Mouse (Mus musculus): Measurements from ENCODE around the gene Pdgfb. TPM values are rescaled to one million over a fixed set of nuclear protein-coding genes. Genes with fewer than 3 reads are reported as not detected.

The Pdgfb gene
- total and polyA plus RNA-seq, 2 experiments from 2014 or later, result 3.5 to 32.2 TPM

DNA sequence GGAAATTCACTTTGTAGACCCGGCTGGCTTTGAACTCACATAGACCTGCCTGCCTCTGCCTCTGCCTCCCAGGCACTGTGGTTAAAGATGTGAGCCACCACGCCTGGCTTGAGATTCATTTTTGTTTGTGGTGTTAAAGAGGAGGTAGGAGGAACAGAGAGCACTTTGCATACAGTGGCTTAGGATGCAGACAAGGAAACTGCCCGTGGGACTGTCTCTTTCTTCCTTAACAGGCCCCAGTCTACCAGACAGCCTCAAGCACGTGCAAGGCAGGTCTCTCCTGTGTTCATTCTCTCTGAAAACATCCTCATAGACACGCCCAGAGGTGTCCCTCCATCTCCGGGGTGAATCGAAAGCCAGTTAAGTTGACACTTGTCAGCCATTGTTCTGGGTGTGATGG lies 19.6 kb upstream of the Pdgfb start:
- H3K9ac ChIP-seq (replicated peaks; ENCODE audit: low read depth, low read length), result no peak overlapping the region
- H3K4me1 ChIP-seq (ENCODE audit: control insufficient read depth, insufficient read depth), result no peaks in the 10 kb centered on the region
- no peak for DNase-seq (ENCODE audit: low spot score)
- H3K9me3 ChIP-seq (replicated peaks; ENCODE audit: control insufficient read depth, low read length), result 0 out of 2 replicates have a peak, but pooled peaks cover 3% of the 10 kb centered on the region
- no peak for TF ChIP-seq EP300 (IDR thresholded peaks at IDR 0.05; ENCODE audit: low read depth)
- no peak for TF ChIP-seq CTCF (IDR thresholded peaks at IDR 0.05; ENCODE audit: low read depth)
- H3K27ac ChIP-seq (ENCODE audit: low read depth), result no peak overlapping the region
- H3K4me2 ChIP-seq (ENCODE audit: low read depth, low read length), result no peak overlapping the region
- H3K4me3 ChIP-seq (ENCODE audit: low read depth, low read length), result no peak overlapping the region
- 73% methylated on average over 7 of the region's 7 CpGs for WGBS
- no peaks in the 10 kb centered on the region for H3K27me3 ChIP-seq (ENCODE audit: control insufficient read depth, insufficient read depth, low read length)
- no peaks in the 10 kb centered on the region for H3K36me3 ChIP-seq (replicated peaks; ENCODE audit: control insufficient read depth, insufficient read depth, low read length)
- no peak for ATAC-seq (ENCODE audit: insufficient read depth, low read depth)

DNA sequence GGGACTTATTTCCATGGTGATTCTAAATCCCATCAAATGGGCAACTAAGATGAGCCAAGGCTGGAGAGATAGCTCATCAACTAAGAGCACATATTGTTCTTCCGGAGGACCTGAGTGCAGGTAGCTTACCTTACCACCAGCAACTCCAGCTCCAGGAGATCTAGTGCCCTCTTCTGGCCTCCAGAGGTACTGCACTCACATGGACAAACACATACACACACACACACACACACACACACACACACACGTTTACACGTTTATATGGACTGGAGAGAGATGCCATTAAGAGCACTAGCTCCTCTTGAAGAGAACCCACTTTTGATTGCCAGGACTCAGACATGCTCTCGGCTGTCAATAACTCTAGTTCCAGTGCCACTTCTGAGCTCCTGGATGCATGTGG lies 16.4 kb upstream of the Pdgfb start:
- Histone ChIP-seq H3K9me3 (replicated peaks; ENCODE audit: control insufficient read depth, low read length) (0 out of 2 replicates have a peak, but pooled peaks cover 3% of the 10 kb centered on the region), H3K4me3 (ENCODE audit: low read depth, low read length) (no peak overlapping the region), H3K27me3 (ENCODE audit: control insufficient read depth, insufficient read depth, low read length) (no peaks in the 10 kb centered on the region), H3K4me1 (ENCODE audit: control insufficient read depth, insufficient read depth) (peaks cover 13% of the 10 kb centered on the region), H3K9ac (replicated peaks; ENCODE audit: low read depth, low read length) (no peak overlapping the region), H3K36me3 (replicated peaks; ENCODE audit: control insufficient read depth, insufficient read depth, low read length) (no peaks in the 10 kb centered on the region), H3K27ac (ENCODE audit: low read depth) (no peak overlapping the region), H3K4me2 (ENCODE audit: low read depth, low read length) (no peak overlapping the region)
- WGBS, result 83% methylated on average over 4 of the region's 4 CpGs
- DNase-seq (ENCODE audit: low spot score), result no peak
- TF ChIP-seq EP300 (IDR thresholded peaks at IDR 0.05; ENCODE audit: low read depth) (no peak), CTCF (IDR thresholded peaks at IDR 0.05; ENCODE audit: low read depth) (peak; percentile 26; the same call in 1 of the 2 replicates)
- ATAC-seq (ENCODE audit: insufficient read depth, low read depth), result no peak

DNA sequence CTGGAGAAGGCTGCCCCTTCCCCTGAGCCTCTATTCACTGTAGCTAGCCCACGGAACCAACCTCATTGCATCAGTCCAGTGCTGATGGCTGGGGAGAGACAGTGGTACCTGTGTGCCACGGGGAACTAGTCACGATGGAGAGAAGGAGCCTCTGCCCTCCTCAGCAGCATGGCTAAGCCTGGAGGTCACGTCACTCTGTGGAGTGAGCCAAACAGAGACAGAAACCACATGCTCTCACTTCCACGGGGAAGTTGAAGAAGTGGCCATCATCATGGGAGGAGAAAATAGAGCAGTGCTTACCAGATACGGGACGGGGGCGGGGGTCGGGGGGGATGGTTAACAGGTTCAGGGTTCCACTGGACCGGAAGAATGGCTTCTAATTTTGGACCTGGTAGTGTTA lies 15.6 kb upstream of the Pdgfb start:
- Histone ChIP-seq H3K9me3 (replicated peaks; ENCODE audit: control insufficient read depth, low read length) (0 out of 2 replicates have a peak, but pooled peaks cover 3% of the 10 kb centered on the region), H3K36me3 (replicated peaks; ENCODE audit: control insufficient read depth, insufficient read depth, low read length) (no peaks in the 10 kb centered on the region), H3K27me3 (ENCODE audit: control insufficient read depth, insufficient read depth, low read length) (no peaks in the 10 kb centered on the region), H3K9ac (replicated peaks; ENCODE audit: low read depth, low read length) (no peak overlapping the region), H3K4me3 (ENCODE audit: low read depth, low read length) (no peak overlapping the region), H3K27ac (ENCODE audit: low read depth) (no peak overlapping the region), H3K4me2 (ENCODE audit: low read depth, low read length) (no peak overlapping the region), H3K4me1 (ENCODE audit: control insufficient read depth, insufficient read depth) (peaks cover 21% of the 10 kb centered on the region)
- no peak for ATAC-seq (ENCODE audit: insufficient read depth, low read depth)
- DNase-seq (ENCODE audit: low spot score), result no peak
- TF ChIP-seq EP300 (IDR thresholded peaks at IDR 0.05; ENCODE audit: low read depth) (no peak), CTCF (IDR thresholded peaks at IDR 0.05; ENCODE audit: low read depth) (no peak)
- WGBS, result 75% methylated on average over 10 of the region's 10 CpGs

DNA sequence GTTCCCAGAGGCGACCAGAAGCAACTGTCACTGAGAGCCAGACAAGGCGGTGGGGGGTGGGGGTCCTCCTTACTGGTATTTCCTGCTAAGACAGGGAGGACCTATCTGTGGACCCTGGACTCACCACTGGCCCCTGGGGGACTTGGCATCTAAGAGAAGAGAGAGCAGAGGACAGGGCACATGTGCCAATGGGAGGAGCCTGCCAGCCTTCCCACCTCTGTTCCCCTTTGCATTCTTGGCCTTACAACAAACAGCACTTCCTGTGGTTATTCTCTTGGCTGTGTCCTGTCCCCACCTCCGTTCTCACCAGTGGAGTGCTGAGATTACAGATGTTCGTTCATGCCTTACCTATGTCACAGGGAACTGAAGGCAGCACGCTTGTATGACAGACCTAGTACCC lies 14.1 kb upstream of the Pdgfb start:
- 59% methylated on average over 5 of the region's 5 CpGs for WGBS
- no peak overlapping the region for H3K4me2 ChIP-seq (ENCODE audit: low read depth, low read length)
- no peaks in the 10 kb centered on the region for H3K27me3 ChIP-seq (ENCODE audit: control insufficient read depth, insufficient read depth, low read length)
- no peak overlapping the region for H3K9ac ChIP-seq (replicated peaks; ENCODE audit: low read depth, low read length)
- H3K36me3 ChIP-seq (replicated peaks; ENCODE audit: control insufficient read depth, insufficient read depth, low read length), result no peaks in the 10 kb centered on the region
- H3K9me3 ChIP-seq (replicated peaks; ENCODE audit: control insufficient read depth, low read length), result 0 out of 2 replicates have a peak, but pooled peaks cover 3% of the 10 kb centered on the region
- DNase-seq (ENCODE audit: low spot score) (no peak), ATAC-seq (ENCODE audit: insufficient read depth, low read depth) (no peak)
- TF ChIP-seq CTCF (IDR thresholded peaks at IDR 0.05; ENCODE audit: low read depth), result no peak
- TF ChIP-seq EP300 (IDR thresholded peaks at IDR 0.05; ENCODE audit: low read depth), result no peak
- H3K4me1 ChIP-seq (ENCODE audit: control insufficient read depth, insufficient read depth), result peaks cover 36% of the 10 kb centered on the region
- no peak overlapping the region for H3K4me3 ChIP-seq (ENCODE audit: low read depth, low read length)
- H3K27ac ChIP-seq (ENCODE audit: low read depth), result no peak overlapping the region

DNA sequence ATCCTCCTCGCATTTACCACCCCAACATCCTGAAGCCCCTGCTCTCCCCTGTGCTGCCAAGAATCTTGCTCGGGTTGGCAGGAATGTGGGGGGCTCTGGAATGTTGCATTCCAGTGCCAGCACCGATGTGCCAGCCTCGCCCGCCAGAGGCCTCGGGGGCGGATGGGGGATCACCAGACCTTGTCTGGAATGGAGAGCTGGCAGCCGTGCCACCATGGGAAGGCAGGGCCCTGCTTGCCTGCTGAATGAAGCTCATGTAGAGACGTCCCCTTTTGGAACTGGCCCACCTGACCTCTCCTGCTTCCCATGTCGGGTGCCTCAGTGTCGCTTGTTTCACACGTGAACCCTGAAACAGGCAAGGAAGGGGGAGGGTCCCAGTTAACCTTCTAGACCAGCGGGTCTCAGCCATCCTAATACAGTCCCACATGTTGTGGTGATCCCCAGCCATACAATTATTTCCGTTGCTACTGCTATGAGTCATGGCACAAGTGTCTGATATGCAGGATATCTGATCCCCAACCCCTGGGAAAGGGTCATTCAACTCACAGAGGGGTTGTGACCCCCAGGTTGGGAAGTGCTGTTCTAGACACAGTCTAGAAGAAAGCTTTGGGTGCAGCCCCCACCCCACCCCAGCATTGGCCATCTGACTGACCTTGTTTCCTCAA lies 12.0 kb upstream of the Pdgfb start:
- H3K4me2 ChIP-seq (ENCODE audit: low read depth, low read length), result no peak overlapping the region
- H3K9me3 ChIP-seq (replicated peaks; ENCODE audit: control insufficient read depth, low read length), result 0 out of 2 replicates have a peak, but pooled peaks cover 3% of the 10 kb centered on the region
- H3K36me3 ChIP-seq (replicated peaks; ENCODE audit: control insufficient read depth, insufficient read depth, low read length), result no peaks in the 10 kb centered on the region
- no peak overlapping the region for H3K27ac ChIP-seq (ENCODE audit: low read depth)
- no peak overlapping the region for H3K4me3 ChIP-seq (ENCODE audit: low read depth, low read length)
- H3K4me1 ChIP-seq (ENCODE audit: control insufficient read depth, insufficient read depth), result peaks cover 38% of the 10 kb centered on the region
- no peak overlapping the region for H3K9ac ChIP-seq (replicated peaks; ENCODE audit: low read depth, low read length)
- ATAC-seq (ENCODE audit: insufficient read depth, low read depth) (no peak), DNase-seq (ENCODE audit: low spot score) (no peak)
- TF ChIP-seq EP300 (IDR thresholded peaks at IDR 0.05; ENCODE audit: low read depth) (no peak), CTCF (IDR thresholded peaks at IDR 0.05; ENCODE audit: low read depth) (no peak)
- no peaks in the 10 kb centered on the region for H3K27me3 ChIP-seq (ENCODE audit: control insufficient read depth, insufficient read depth, low read length)
- 51% methylated on average over 14 of the region's 14 CpGs for WGBS

DNA sequence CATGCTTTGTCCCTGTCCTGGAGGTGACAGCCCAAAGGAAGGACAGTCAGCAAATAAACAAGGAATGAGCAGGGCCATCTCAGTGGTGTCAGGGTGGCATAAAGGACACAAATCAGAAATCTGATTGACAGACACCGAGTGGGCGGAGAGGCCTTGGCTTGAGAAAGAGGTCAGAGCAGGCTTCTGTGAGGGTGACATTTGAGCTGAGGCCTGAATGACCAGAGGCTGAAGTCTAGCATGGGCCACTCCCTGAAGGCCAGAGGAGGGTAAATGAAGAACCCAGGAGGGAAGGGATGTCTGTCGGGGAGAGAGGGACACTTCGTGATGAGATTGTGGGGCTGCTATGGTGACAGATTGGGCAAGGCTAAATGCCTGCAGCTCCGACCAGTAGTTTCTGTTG lies 11.3 kb upstream of the Pdgfb start:
- Histone ChIP-seq H3K4me3 (ENCODE audit: low read depth, low read length) (no peak overlapping the region), H3K4me1 (ENCODE audit: control insufficient read depth, insufficient read depth) (peaks cover 38% of the 10 kb centered on the region), H3K36me3 (replicated peaks; ENCODE audit: control insufficient read depth, insufficient read depth, low read length) (no peaks in the 10 kb centered on the region), H3K9me3 (replicated peaks; ENCODE audit: control insufficient read depth, low read length) (0 out of 2 replicates have a peak, but pooled peaks cover 1% of the 10 kb centered on the region), H3K4me2 (ENCODE audit: low read depth, low read length) (no peak overlapping the region), H3K27ac (ENCODE audit: low read depth) (peak overlapping the region; percentile 81; the same call in 1 of the 2 replicates), H3K9ac (replicated peaks; ENCODE audit: low read depth, low read length) (no peak overlapping the region), H3K27me3 (ENCODE audit: control insufficient read depth, insufficient read depth, low read length) (no peaks in the 10 kb centered on the region)
- TF ChIP-seq CTCF (IDR thresholded peaks at IDR 0.05; ENCODE audit: low read depth), result no peak
- no peak for TF ChIP-seq EP300 (IDR thresholded peaks at IDR 0.05; ENCODE audit: low read depth)
- 79% methylated on average over 5 of the region's 5 CpGs for WGBS
- DNase-seq (ENCODE audit: low spot score) (no peak), ATAC-seq (ENCODE audit: insufficient read depth, low read depth) (no peak)

Measured in heart, postnatal 0 days (tissue).